Mouse (Mus musculus) lung, postnatal 10 days (tissue): Measurements from ENCODE around the gene Schip1.

Experiments used
- DNase-seq: peaks from one replicate; pipeline ENCODE4 v3.0.0; 2021

The Schip1 gene

GRCm38 (mm10) chr3:68130386-68130785 lies 65.8 kb downstream of the Schip1 start:
- no peak for DNase-seq

GRCm38 (mm10) chr3:68138833-68139627 lies 74.4 kb downstream of the Schip1 start:
- no peak for DNase-seq

- no peak for DNase-seq
Measured at GRCm38 (mm10) chr3:68150688-68151087, 86.1 kb downstream of the Schip1 start.

- no peak for DNase-seq
Measured at GRCm38 (mm10) chr3:68160175-68160574, 95.6 kb downstream of the Schip1 start.

- DNase-seq = peak; percentile 8
Measured at GRCm38 (mm10) chr3:68160760-68161159, 96.2 kb downstream of the Schip1 start.

GRCm38 (mm10) chr3:68178248-68178647 lies 113.6 kb downstream of the Schip1 start:
- DNase-seq = no peak

GRCm38 (mm10) chr3:68187471-68187870 lies 122.9 kb downstream of the Schip1 start:
- peak; percentile 1 for DNase-seq

- no peak for DNase-seq
Measured at GRCm38 (mm10) chr3:68189100-68189499, 124.5 kb downstream of the Schip1 start.

- no peak for DNase-seq
Measured at GRCm38 (mm10) chr3:68196933-68197332, 132.3 kb downstream of the Schip1 start.

GRCm38 (mm10) chr3:68201214-68201613 lies 136.6 kb downstream of the Schip1 start:
- no peak for DNase-seq

- no peak for DNase-seq
Measured at GRCm38 (mm10) chr3:68202162-68202902, 137.7 kb downstream of the Schip1 start.

GRCm38 (mm10) chr3:68203934-68204467 lies 139.4 kb downstream of the Schip1 start:
- no peak for DNase-seq

- DNase-seq = no peak
Measured at GRCm38 (mm10) chr3:68210422-68210821, 145.8 kb downstream of the Schip1 start.

GRCm38 (mm10) chr3:68221452-68221851 lies 156.8 kb downstream of the Schip1 start:
- DNase-seq = no peak

GRCm38 (mm10) chr3:68239887-68240286 lies 175.3 kb downstream of the Schip1 start:
- no peak for DNase-seq

- no peak for DNase-seq
Measured at GRCm38 (mm10) chr3:68243239-68243638, 178.6 kb downstream of the Schip1 start.

GRCm38 (mm10) chr3:68246154-68246553 lies 181.6 kb downstream of the Schip1 start:
- peak; percentile 6 for DNase-seq

GRCm38 (mm10) chr3:68250589-68250988 lies 186.0 kb downstream of the Schip1 start:
- no peak for DNase-seq

GRCm38 (mm10) chr3:68252335-68252734 lies 187.7 kb downstream of the Schip1 start:
- peak; percentile 5 for DNase-seq

- DNase-seq = no peak
Measured at GRCm38 (mm10) chr3:68262304-68262703, 197.7 kb downstream of the Schip1 start.

GRCm38 (mm10) chr3:68267905-68268304 lies 203.3 kb downstream of the Schip1 start:
- no peak for DNase-seq

GRCm38 (mm10) chr3:68269251-68269650 lies 204.6 kb downstream of the Schip1 start:
- no peak for DNase-seq

GRCm38 (mm10) chr3:68270246-68270645 lies 205.6 kb downstream of the Schip1 start:
- no peak for DNase-seq

- no peak for DNase-seq
Measured at GRCm38 (mm10) chr3:68271457-68271856, 206.9 kb downstream of the Schip1 start.
